Mouse (Mus musculus): ENCODE measurements around the gene Med6. TPM values are rescaled to one million over a fixed set of nuclear protein-coding genes. Genes with fewer than 3 reads are reported as not detected.
"Not testable (repeated sequence)": the region's sequence is repeated elsewhere in the genome, so short reads cannot be mapped to it uniquely, and the experiment has no call there.

The Med6 gene
- polyA plus RNA-seq, 1 experiment from 2014 or later: 55.5 TPM

DNA sequence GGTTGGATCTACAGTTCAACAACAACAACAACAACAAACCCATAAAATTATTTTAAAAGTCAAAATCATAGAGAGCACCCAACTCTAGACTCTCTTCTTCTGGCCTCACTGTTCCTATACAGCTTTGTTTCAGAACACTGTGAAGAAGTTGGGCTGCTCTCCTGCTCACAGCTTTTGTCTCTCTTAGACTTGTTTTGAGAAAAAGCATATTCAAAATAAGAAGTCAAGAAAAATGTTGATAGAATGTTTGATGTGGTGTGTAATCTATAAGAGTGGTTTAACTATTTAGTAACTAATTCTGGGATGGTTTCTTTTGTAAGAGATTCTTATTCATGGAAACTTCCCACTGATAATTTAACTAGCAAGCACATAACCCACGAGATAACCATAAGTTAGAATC, 26.4 kb downstream of the Med6 start, which contains the start of gene Adam21:
TSS of gene Adam21 (minus strand) at position 101 of the 400 bp plus-strand sequence.
- no peaks in the 10 kb centered on the region for H3K27me3 ChIP-seq (ENCODE audit: control insufficient read depth, insufficient read depth, low read length)
- H3K4me1 ChIP-seq (ENCODE audit: control insufficient read depth, insufficient read depth, low read length): no peaks in the 10 kb centered on the region
- no peak within 1 kb of the TSS for H3K4me2 ChIP-seq (ENCODE audit: low read depth, low read length)
- peaks cover 6% of the 10 kb centered on the region; the same call in 1 of the 2 replicates for H3K36me3 ChIP-seq (ENCODE audit: control insufficient read depth, insufficient read depth, low read length)
- no peak within 1 kb of the TSS for H3K27ac ChIP-seq (ENCODE audit: low read length)
- no peak for ATAC-seq (ENCODE audit: insufficient read depth, low FRiP score)
- no peak within 1 kb of the TSS for H3K4me3 ChIP-seq (replicated peaks; ENCODE audit: low read length)
- H3K9ac ChIP-seq (ENCODE audit: low read length): no peak within 1 kb of the TSS
- 97% methylated on average over 1 of the region's 1 CpGs for WGBS
- H3K9me3 ChIP-seq (replicated peaks; ENCODE audit: control insufficient read depth, low read length): no peaks in the 10 kb centered on the region

DNA sequence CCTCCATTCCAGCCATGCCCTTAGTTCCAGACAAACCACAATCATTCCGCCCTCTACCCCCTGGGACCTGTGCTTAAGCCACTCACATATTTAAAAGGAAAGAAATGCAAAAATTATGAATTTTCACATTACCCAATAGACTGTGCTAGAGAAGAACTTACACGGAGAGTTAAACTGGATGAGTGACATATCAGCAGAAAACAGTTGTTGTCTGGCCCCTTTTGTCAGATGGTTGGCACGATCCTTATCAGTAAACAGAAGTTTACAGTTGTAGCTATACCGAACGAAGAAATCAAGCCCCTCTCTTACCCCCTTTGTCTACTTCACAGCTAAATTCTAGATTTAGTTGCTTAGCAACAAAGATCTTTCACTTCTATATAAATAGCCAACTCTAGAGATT, 26.9 kb downstream of the Med6 start:
- no peak overlapping the region for H3K4me3 ChIP-seq (replicated peaks; ENCODE audit: low read length)
- no peaks in the 10 kb centered on the region for H3K27me3 ChIP-seq (ENCODE audit: control insufficient read depth, insufficient read depth, low read length)
- no peak overlapping the region for H3K9ac ChIP-seq (ENCODE audit: low read length)
- peaks cover 6% of the 10 kb centered on the region; the same call in 1 of the 2 replicates for H3K36me3 ChIP-seq (ENCODE audit: control insufficient read depth, insufficient read depth, low read length)
- H3K4me1 ChIP-seq (ENCODE audit: control insufficient read depth, insufficient read depth, low read length): no peaks in the 10 kb centered on the region
- 84% methylated on average over 5 of the region's 5 CpGs for WGBS
- no peaks in the 10 kb centered on the region for H3K9me3 ChIP-seq (replicated peaks; ENCODE audit: control insufficient read depth, low read length)
- H3K4me2 ChIP-seq (ENCODE audit: low read depth, low read length): no peak overlapping the region
- ATAC-seq (ENCODE audit: insufficient read depth, low FRiP score): no peak
- no peak overlapping the region for H3K27ac ChIP-seq (ENCODE audit: low read length)

DNA sequence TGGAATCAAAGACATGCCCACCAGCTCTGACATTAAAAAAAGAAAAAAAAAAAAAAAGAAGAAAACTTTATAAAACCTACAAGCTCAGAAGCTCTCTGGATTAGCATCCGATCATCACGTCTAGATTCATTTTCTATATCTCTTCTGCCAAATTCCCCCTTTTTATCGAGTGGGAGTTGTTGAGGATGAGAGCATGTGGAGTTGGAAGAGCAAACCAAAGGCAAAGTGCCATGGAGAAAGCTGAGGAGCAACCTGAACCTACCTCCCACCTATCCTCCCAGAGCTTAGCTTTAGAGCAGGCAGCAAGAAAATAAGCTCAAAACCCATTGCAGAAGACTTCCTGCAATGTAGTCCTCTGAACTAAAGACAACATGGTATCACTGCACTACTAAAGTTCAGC, 30.6 kb downstream of the Med6 start:
- H3K36me3 ChIP-seq (ENCODE audit: control insufficient read depth, insufficient read depth, low read length): no peaks in the 10 kb centered on the region
- H3K9me3 ChIP-seq (replicated peaks; ENCODE audit: control insufficient read depth, low read length): no peaks in the 10 kb centered on the region
- no peak for ATAC-seq (ENCODE audit: insufficient read depth, low FRiP score)
- H3K4me2 ChIP-seq (ENCODE audit: low read depth, low read length): no peak overlapping the region
- no peak overlapping the region for H3K9ac ChIP-seq (ENCODE audit: low read length)
- 96% methylated on average over 3 of the region's 3 CpGs for WGBS
- no peak overlapping the region for H3K4me3 ChIP-seq (replicated peaks; ENCODE audit: low read length)
- no peaks in the 10 kb centered on the region for H3K4me1 ChIP-seq (ENCODE audit: control insufficient read depth, insufficient read depth, low read length)
- no peak overlapping the region for H3K27ac ChIP-seq (ENCODE audit: low read length)
- H3K27me3 ChIP-seq (ENCODE audit: control insufficient read depth, insufficient read depth, low read length): no peaks in the 10 kb centered on the region

DNA sequence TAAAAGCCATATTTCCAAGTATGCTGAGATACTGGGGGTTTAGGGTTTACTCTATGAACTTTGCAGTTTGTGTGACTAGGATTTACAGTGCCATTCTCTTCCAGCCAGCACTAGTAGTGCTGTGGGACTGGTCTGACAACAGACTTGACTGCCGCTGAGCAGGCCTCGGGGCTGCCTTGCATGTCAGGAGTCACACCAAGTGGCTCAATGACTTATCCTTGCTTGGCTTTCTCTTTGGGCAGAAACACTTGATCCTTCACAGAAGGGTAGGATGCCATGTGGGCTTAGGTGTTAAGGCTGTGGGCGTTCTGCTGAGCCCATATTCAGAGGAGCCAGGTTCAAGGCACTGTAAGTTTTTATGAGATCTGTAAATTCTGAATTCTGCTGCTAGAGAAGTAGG, 45.5 kb downstream of the Med6 start:
- Histone ChIP-seq H3K9ac (ENCODE audit: low read length) (no peak overlapping the region), H3K36me3 (ENCODE audit: control insufficient read depth, insufficient read depth, low read length) (no peaks in the 10 kb centered on the region), H3K4me2 (ENCODE audit: low read depth, low read length) (no peak overlapping the region), H3K4me1 (ENCODE audit: control insufficient read depth, insufficient read depth, low read length) (no peaks in the 10 kb centered on the region), H3K9me3 (replicated peaks; ENCODE audit: control insufficient read depth, low read length) (no peaks in the 10 kb centered on the region), H3K4me3 (replicated peaks; ENCODE audit: low read length) (no peak overlapping the region), H3K27me3 (ENCODE audit: control insufficient read depth, insufficient read depth, low read length) (no peaks in the 10 kb centered on the region), H3K27ac (ENCODE audit: low read length) (no peak overlapping the region)
- WGBS: 80% methylated on average over 3 of the region's 3 CpGs
- no peak for ATAC-seq (ENCODE audit: insufficient read depth, low FRiP score)

DNA sequence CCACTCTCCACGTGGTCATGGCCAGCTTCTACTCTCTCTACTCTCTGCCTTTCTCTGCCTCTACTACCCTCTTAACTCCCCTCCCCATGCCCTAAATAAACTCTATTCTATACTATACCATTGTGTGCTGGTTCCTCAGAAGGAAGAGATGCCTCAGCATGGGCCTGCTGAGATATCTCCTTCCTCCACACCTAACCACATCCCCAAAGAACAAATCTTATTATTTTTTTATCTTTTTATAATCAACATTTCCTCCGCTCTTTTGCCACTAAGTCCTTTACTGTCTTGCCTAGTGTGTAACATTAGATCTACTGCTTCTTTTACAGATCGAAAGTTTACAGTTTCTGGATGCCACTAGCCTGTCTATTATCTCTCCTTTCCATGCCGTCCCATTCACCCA, 47.6 kb downstream of the Med6 start:
- Histone ChIP-seq H3K9me3 (replicated peaks; ENCODE audit: control insufficient read depth, low read length) (no peaks in the 10 kb centered on the region), H3K4me1 (ENCODE audit: control insufficient read depth, insufficient read depth, low read length) (no peaks in the 10 kb centered on the region), H3K27ac (ENCODE audit: low read length) (no peak overlapping the region), H3K27me3 (ENCODE audit: control insufficient read depth, insufficient read depth, low read length) (no peaks in the 10 kb centered on the region), H3K4me2 (ENCODE audit: low read depth, low read length) (no peak overlapping the region), H3K36me3 (ENCODE audit: control insufficient read depth, insufficient read depth, low read length) (no peaks in the 10 kb centered on the region), H3K4me3 (replicated peaks; ENCODE audit: low read length) (no peak overlapping the region), H3K9ac (ENCODE audit: low read length) (no peak overlapping the region)
- 62% methylated on average over 4 of the region's 4 CpGs for WGBS
- ATAC-seq (ENCODE audit: insufficient read depth, low FRiP score): no peak

DNA sequence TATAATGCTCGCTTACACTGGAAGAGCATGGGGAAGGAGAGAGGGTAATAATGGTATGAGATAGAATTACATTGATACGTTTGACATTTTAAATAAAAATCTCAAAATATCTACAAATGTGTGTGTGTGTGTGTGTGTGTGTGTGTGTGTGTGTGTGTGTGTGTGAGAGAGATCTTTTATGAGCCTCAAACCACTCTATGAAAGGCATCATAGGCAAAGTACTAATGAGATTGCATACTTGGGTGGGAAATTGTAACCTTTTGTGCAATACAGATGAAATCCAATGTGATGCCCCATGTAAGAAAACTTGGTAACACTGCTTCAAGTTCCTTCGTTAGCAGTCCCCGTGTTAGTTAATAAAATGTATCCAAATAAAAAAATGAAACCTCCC, 61.8 kb downstream of the Med6 start:
- WGBS: 35% methylated on average over 4 of the region's 4 CpGs
- Histone ChIP-seq H3K4me3 (replicated peaks; ENCODE audit: low read length) (peak overlapping the region; percentile 67), H3K36me3 (ENCODE audit: control insufficient read depth, insufficient read depth, low read length) (no peaks in the 10 kb centered on the region), H3K4me1 (ENCODE audit: control insufficient read depth, insufficient read depth, low read length) (peaks cover 8% of the 10 kb centered on the region; the same call in 1 of the 2 replicates), H3K27ac (ENCODE audit: low read length) (no peak overlapping the region), H3K27me3 (ENCODE audit: control insufficient read depth, insufficient read depth, low read length) (no peaks in the 10 kb centered on the region), H3K9ac (ENCODE audit: low read length) (peak overlapping the region; percentile 87; the same call in 1 of the 2 replicates), H3K4me2 (ENCODE audit: low read depth, low read length) (peak overlapping the region; percentile 74), H3K9me3 (replicated peaks; ENCODE audit: control insufficient read depth, low read length) (no peaks in the 10 kb centered on the region)
- peak; percentile 36; the same call in 1 of the 2 replicates for ATAC-seq (ENCODE audit: insufficient read depth, low FRiP score)

DNA sequence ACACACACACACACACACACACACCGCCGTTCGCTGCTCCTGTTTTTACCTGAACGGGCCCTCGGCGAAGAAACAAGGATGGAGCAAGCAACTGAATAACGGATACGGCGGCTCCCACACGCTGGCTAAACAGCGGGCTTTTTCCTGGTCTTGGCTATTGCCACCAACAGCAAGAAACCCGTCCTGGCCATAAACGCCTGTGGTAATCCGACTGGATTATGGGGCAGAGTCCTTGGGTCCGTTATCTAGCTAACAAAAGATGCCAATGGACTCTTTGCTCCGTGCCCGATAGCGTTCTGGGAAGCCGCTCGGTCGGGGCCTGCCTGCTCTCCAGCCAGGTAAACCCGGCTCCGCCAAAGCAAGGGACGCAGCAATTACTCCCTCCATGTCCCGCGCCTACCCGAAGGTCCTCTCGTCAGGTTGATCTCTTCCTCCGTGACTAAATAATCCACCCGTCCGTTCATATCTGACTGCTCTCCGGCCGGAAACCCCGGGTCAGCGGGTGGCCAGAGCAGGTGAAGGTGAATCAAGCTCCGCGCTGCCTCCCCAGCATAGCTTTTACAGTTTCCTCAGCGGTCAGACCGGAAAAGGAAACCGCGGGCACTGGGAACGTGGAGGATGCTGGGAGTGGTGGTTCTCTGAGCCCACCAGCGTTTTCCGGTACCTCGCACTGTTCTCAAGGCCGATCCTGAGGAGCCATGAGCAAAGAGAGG, 62.3 kb downstream of the Med6 start, which contains the start of the genes Gm20498 and Synj2bp:
TSS of gene Gm20498 (minus strand) at position 590 of the 713 bp plus-strand sequence.
TSS of gene Synj2bp (minus strand) at position 596 of the 713 bp plus-strand sequence.
- peak within 1 kb of the TSS; percentile 87 for H3K9ac ChIP-seq (ENCODE audit: low read length)
- under 1% methylated on average over 46 of the region's 46 CpGs for WGBS
- peak within 1 kb of the TSS; percentile 74 for H3K4me2 ChIP-seq (ENCODE audit: low read depth, low read length)
- peak; percentile 92 for ATAC-seq (ENCODE audit: insufficient read depth, low FRiP score)
- peaks cover 9% of the 10 kb centered on the region; the same call in 1 of the 2 replicates for H3K4me1 ChIP-seq (ENCODE audit: control insufficient read depth, insufficient read depth, low read length)
- no peaks in the 10 kb centered on the region for H3K27me3 ChIP-seq (ENCODE audit: control insufficient read depth, insufficient read depth, low read length)
- no peaks in the 10 kb centered on the region for H3K9me3 ChIP-seq (replicated peaks; ENCODE audit: control insufficient read depth, low read length)
- peak within 1 kb of the TSS; percentile 25 for H3K27ac ChIP-seq (ENCODE audit: low read length)
- peak within 1 kb of the TSS; percentile 67 for H3K4me3 ChIP-seq (replicated peaks; ENCODE audit: low read length)
- no peaks in the 10 kb centered on the region for H3K36me3 ChIP-seq (ENCODE audit: control insufficient read depth, insufficient read depth, low read length)

DNA sequence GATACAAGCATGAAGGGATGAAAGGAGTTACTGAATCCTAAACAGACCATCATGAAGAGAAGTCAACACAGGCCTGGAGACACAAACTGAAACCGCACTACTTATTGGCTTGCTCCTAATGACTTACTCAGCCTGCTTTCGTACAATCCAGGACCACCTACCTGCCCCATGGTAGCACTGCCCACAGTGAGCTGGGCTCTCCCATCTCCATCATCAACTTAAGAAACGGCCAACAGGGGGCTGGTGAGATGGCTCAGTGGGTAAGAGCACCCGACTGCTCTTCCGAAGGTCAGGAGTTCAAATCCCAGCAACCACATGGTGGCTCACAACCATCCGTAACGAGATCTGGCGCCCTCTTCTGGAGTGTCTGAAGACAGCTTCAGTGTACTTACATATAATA, 64.2 kb downstream of the Med6 start:
- H3K4me2 ChIP-seq (ENCODE audit: low read depth, low read length); H3K4me1 ChIP-seq (ENCODE audit: control insufficient read depth, insufficient read depth, low read length); H3K9ac ChIP-seq (ENCODE audit: low read length); H3K9me3 ChIP-seq (replicated peaks; ENCODE audit: control insufficient read depth, low read length); H3K4me3 ChIP-seq (replicated peaks; ENCODE audit: low read length); H3K27ac ChIP-seq (ENCODE audit: low read length); ATAC-seq (ENCODE audit: insufficient read depth, low FRiP score); H3K36me3 ChIP-seq (ENCODE audit: control insufficient read depth, insufficient read depth, low read length); H3K27me3 ChIP-seq (ENCODE audit: control insufficient read depth, insufficient read depth, low read length): not testable (repeated sequence)
- WGBS: 80% methylated on average over 7 of the region's 8 CpGs

Measured in stomach, embryonic 16.5 days (tissue).